Mouse (Mus musculus): ENCODE data around the gene Ankef1.

Gene Ankef1

GRCm38 (mm10) chr2:136501651-136502050 lies at the start of gene Ankef1:
TSS of gene Ankef1 (plus strand) at chr2:136501910.
- DNase-seq: no peak

GRCm38 (mm10) chr2:136456468-136456867 lies 45.2 kb upstream of the Ankef1 start:
- DNase-seq: no peak

GRCm38 (mm10) chr2:136456875-136457274 lies 44.8 kb upstream of the Ankef1 start:
- no peak for DNase-seq

GRCm38 (mm10) chr2:136477656-136478055 lies 24.1 kb upstream of the Ankef1 start:
- no peak for DNase-seq

GRCm38 (mm10) chr2:136482269-136482668 lies 19.4 kb upstream of the Ankef1 start:
- no peak for DNase-seq

- no peak for DNase-seq
These were observed 18.7 kb upstream of the Ankef1 start for GRCm38 (mm10) chr2:136483058-136483457.

GRCm38 (mm10) chr2:136484955-136485354 lies 16.8 kb upstream of the Ankef1 start:
- DNase-seq: no peak

GRCm38 (mm10) chr2:136485401-136485800 lies 16.3 kb upstream of the Ankef1 start:
- no peak for DNase-seq

- DNase-seq: peak; percentile 81
These were observed 15.7 kb upstream of the Ankef1 start for GRCm38 (mm10) chr2:136485815-136486619.

GRCm38 (mm10) chr2:136486986-136487385 lies 14.7 kb upstream of the Ankef1 start:
- DNase-seq: no peak

DNA sequence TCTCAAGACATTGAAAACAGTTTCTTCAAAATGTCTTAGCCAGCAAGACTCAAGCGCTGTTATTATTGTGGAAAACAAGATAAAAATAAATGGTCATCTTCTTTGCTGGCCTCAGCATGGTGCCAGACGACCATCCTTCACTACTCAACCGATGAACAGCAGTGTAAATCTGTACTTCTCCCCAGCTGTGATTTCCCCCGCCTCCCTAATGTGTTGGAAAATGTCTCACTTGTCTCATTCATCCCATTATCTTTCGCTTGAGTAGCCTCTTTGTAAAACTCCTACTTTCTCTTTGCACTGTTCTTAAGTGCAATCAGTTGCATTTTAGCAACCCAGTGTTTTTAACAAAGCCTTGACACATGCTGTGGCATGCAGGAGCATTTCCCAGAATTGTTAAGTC lies 9.4 kb downstream of the Ankef1 start:
- no peak for DNase-seq

GRCm38 (mm10) chr2:136511756-136512155 lies 10.0 kb downstream of the Ankef1 start:
- no peak for DNase-seq

- DNase-seq: no peak
These were observed 11.1 kb downstream of the Ankef1 start for GRCm38 (mm10) chr2:136512802-136513201.

DNA sequence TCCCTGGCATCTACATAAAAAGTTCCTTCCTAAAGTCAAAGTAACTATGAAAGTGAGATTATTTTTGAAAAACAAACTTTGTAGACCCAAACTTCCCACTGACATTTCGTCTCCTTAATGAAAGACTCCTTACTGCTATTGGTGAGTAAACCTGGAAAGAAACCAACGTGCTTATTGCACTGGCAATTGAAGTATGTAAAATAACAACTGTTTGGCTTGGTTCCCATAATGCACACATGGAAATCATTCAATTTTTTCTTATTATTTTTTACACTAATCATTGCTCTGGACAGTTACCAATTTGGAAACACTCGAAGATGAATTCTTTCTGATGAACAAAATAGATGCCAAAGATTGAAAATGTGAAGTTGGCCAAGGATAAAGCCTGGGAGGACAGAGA lies 12.1 kb downstream of the Ankef1 start:
- DNase-seq: no peak

- DNase-seq: no peak
These were observed 13.8 kb downstream of the Ankef1 start for GRCm38 (mm10) chr2:136515501-136515900.

GRCm38 (mm10) chr2:136528937-136529336 lies 27.2 kb downstream of the Ankef1 start:
- no peak for DNase-seq

GRCm38 (mm10) chr2:136532033-136532432 lies 30.3 kb downstream of the Ankef1 start:
- DNase-seq: peak; percentile 85

GRCm38 (mm10) chr2:136558020-136558419 lies 56.3 kb downstream of the Ankef1 start:
- peak; percentile 30 for DNase-seq

- DNase-seq: no peak
These were observed 60.6 kb downstream of the Ankef1 start for GRCm38 (mm10) chr2:136562336-136562735.

DNA sequence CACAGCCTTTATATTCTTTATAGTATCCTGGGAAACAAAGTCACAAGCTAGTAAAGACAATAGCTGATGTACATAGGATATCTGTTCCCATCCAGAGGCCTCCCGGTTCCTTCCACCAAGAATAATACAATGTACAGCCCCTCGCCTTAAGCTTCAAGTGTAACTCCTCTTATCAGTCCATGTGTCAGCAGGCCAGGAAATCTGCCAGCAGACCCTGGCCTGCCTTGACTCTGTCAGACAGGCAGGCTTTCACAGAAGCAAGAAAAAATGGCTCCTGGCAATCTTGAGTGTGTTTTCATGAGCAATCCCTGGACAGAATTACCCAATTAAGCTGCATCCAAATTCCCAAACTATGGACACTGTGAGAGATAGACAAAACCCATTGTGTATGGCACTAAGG lies 69.1 kb downstream of the Ankef1 start:
- DNase-seq: no peak

DNA sequence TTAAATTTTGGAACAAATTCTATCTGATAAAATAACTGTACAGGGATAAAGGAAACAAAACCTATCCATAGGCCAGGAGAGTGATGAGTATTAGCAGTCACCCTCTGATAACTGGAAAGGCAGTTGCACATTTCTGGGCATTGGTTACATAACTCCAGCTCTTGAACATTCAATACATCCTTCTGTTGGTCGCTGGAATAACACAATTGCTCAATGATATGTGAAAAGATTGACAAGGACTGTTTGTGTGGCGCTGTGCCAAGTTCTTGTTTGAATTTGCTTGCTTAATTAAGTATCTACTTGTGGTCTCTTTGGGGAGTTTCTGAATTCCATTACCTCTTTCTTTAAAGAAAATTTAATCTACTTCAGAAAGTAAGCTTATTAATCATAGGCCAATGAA lies 81.1 kb downstream of the Ankef1 start:
- DNase-seq: no peak

DNA sequence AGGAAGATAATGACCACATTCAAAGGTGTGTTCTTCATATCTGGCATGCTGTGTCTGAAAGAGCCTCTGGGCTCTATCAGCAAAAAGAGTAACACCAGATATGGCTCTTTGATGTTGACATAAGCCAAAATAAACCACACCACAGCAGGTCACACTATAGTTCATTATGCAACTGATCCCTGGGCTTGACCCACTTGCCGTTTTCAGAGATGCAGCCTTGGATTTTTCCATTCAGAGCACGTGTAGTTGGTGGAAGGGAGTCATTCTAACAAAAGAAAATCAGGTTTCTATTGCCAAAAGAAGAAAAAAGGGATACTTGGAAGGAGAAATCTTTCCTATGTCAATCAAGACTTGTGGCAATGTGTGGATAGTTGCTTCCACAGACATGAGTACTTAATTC lies 87.1 kb downstream of the Ankef1 start:
- DNase-seq: no peak

DNA sequence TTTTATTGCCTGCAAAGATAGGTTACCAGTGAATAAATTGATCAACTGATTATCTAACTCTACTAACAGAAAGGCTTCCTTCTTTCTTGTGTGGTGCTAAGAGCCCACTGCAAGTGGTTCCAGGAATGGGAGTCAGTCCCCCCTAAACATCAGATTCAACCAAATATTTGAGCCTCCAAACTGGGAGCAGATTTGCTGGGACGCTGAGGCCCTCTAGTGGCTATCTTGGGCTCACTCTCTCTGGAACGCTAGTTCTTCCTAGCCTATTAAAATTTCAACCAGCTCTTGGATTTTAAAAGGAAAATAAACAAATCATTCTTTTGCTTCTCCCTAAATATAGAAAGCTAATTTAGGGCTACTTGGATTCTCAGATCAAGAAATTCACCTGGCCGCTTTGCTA lies 94.7 kb downstream of the Ankef1 start:
- DNase-seq: peak; percentile 65

DNA sequence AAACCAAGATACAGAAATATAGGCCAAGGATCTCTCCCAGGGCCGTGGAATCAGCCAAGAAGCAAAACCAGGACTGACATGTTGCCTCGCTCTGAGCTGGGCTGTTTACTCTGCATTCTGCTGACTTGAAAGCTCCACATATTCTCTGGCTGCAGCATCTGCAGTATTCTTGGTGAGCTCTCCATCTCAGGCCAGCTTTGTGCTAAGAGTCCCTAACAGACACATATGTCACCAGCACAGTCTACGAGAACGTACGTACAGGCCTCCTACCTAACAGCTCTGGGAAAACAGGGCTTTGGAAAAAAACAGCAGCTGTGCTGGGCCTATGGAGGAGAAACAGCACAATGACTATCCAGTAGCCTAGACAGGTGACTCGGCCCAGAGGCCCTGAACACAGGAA lies 97.0 kb downstream of the Ankef1 start:
- no peak for DNase-seq

- no peak for DNase-seq
These were observed 99.0 kb downstream of the Ankef1 start for GRCm38 (mm10) chr2:136600651-136601170.

All from kidney, postnatal 10 days (tissue).